Mouse (Mus musculus): ENCODE data around the gene Tbc1d9b. TPM values are rescaled to one million over a fixed set of nuclear protein-coding genes. Genes with fewer than 3 reads are reported as not detected.

Gene Tbc1d9b
- polyA plus RNA-seq, 1 experiment from 2014 or later = 47.8 TPM

GRCm38 (mm10) chr11:50201590-50201989 lies 70.4 kb downstream of the Tbc1d9b start:
- H3K4me2 ChIP-seq = no peak overlapping the region
- H3K27me3 ChIP-seq = no peaks in the 10 kb centered on the region
- no peaks in the 10 kb centered on the region for H3K4me1 ChIP-seq
- H3K9ac ChIP-seq = no peak overlapping the region
- H3K4me3 ChIP-seq = no peak overlapping the region
- H3K27ac ChIP-seq = no peak overlapping the region
- H3K9me3 ChIP-seq = no peaks in the 10 kb centered on the region
- peaks cover 92% of the 10 kb centered on the region for H3K36me3 ChIP-seq
- no peak for ATAC-seq (ENCODE audit: insufficient number of reproducible peaks, insufficient read depth, low FRiP score, low TSS enrichment, low read depth)
- 94% methylated on average over 3 of the region's 3 CpGs for WGBS

- H3K36me3 ChIP-seq = peaks cover 93% of the 10 kb centered on the region
- H3K27ac ChIP-seq = no peak overlapping the region
- no peaks in the 10 kb centered on the region for H3K9me3 ChIP-seq
- no peaks in the 10 kb centered on the region for H3K4me1 ChIP-seq
- ATAC-seq (ENCODE audit: insufficient number of reproducible peaks, insufficient read depth, low FRiP score, low TSS enrichment, low read depth) = no peak
- H3K27me3 ChIP-seq = no peaks in the 10 kb centered on the region
- 88% methylated on average over 9 of the region's 9 CpGs for WGBS
- H3K4me3 ChIP-seq = no peak overlapping the region
- no peak overlapping the region for H3K9ac ChIP-seq
- no peak overlapping the region for H3K4me2 ChIP-seq
Measured at GRCm38 (mm10) chr11:50203302-50203827, 72.2 kb downstream of the Tbc1d9b start.

- Histone ChIP-seq H3K27ac (no peak overlapping the region), H3K4me2 (no peak overlapping the region), H3K36me3 (peaks cover 78% of the 10 kb centered on the region), H3K9ac (no peak overlapping the region), H3K27me3 (no peaks in the 10 kb centered on the region), H3K4me3 (no peak overlapping the region), H3K9me3 (no peaks in the 10 kb centered on the region), H3K4me1 (peaks cover 9% of the 10 kb centered on the region)
- WGBS = 86% methylated on average over 3 of the region's 3 CpGs
- ATAC-seq (ENCODE audit: insufficient number of reproducible peaks, insufficient read depth, low FRiP score, low TSS enrichment, low read depth) = no peak
Measured at GRCm38 (mm10) chr11:50205434-50205833, 74.2 kb downstream of the Tbc1d9b start.

- no peak overlapping the region for H3K27ac ChIP-seq
- WGBS = 92% methylated on average over 2 of the region's 2 CpGs
- no peak for ATAC-seq (ENCODE audit: insufficient number of reproducible peaks, insufficient read depth, low FRiP score, low TSS enrichment, low read depth)
- H3K4me1 ChIP-seq = peaks cover 11% of the 10 kb centered on the region
- peaks cover 72% of the 10 kb centered on the region for H3K36me3 ChIP-seq
- no peak overlapping the region for H3K9ac ChIP-seq
- H3K27me3 ChIP-seq = no peaks in the 10 kb centered on the region
- no peak overlapping the region for H3K4me3 ChIP-seq
- H3K4me2 ChIP-seq = no peak overlapping the region
- no peaks in the 10 kb centered on the region for H3K9me3 ChIP-seq
Measured at GRCm38 (mm10) chr11:50206037-50206436, 74.8 kb downstream of the Tbc1d9b start.

- Histone ChIP-seq H3K4me1 (peaks cover 14% of the 10 kb centered on the region), H3K4me3 (no peak overlapping the region), H3K9me3 (no peaks in the 10 kb centered on the region), H3K9ac (no peak overlapping the region), H3K27me3 (no peaks in the 10 kb centered on the region), H3K36me3 (peaks cover 59% of the 10 kb centered on the region), H3K27ac (no peak overlapping the region), H3K4me2 (no peak overlapping the region)
- no peak for ATAC-seq (ENCODE audit: insufficient number of reproducible peaks, insufficient read depth, low FRiP score, low TSS enrichment, low read depth)
- 95% methylated on average over 14 of the region's 14 CpGs for WGBS
Measured at GRCm38 (mm10) chr11:50207344-50207743, 76.1 kb downstream of the Tbc1d9b start.

- peaks cover 52% of the 10 kb centered on the region for H3K36me3 ChIP-seq
- H3K4me2 ChIP-seq = no peak overlapping the region
Measured at GRCm38 (mm10) chr11:50208039-50208438, 76.8 kb downstream of the Tbc1d9b start.

GRCm38 (mm10) chr11:50210101-50210504 lies 78.9 kb downstream of the Tbc1d9b start:
- H3K27me3 ChIP-seq = no peaks in the 10 kb centered on the region
- peak overlapping the region; percentile 96 for H3K27ac ChIP-seq
- no peaks in the 10 kb centered on the region for H3K9me3 ChIP-seq
- H3K4me2 ChIP-seq = peak overlapping the region; percentile 70
- H3K4me3 ChIP-seq = peak overlapping the region; percentile 92
- under 1% methylated on average over 24 of the region's 24 CpGs for WGBS
- ATAC-seq (ENCODE audit: insufficient number of reproducible peaks, insufficient read depth, low FRiP score, low TSS enrichment, low read depth) = peak; percentile 84
- H3K36me3 ChIP-seq = peaks cover 33% of the 10 kb centered on the region
- peak overlapping the region; percentile 96 for H3K9ac ChIP-seq
- peaks cover 14% of the 10 kb centered on the region for H3K4me1 ChIP-seq

More at GRCm38 (mm10) chr11:50208039-50208438, 76.8 kb downstream of the Tbc1d9b start:
- no peak for ATAC-seq (ENCODE audit: insufficient number of reproducible peaks, insufficient read depth, low FRiP score, low TSS enrichment, low read depth)
- Histone ChIP-seq H3K9me3 (no peaks in the 10 kb centered on the region), H3K9ac (no peak overlapping the region), H3K27ac (no peak overlapping the region), H3K4me3 (no peak overlapping the region), H3K27me3 (no peaks in the 10 kb centered on the region), H3K4me1 (peaks cover 14% of the 10 kb centered on the region)
- 91% methylated on average over 5 of the region's 5 CpGs for WGBS

GRCm38 (mm10) chr11:50210505-50211151 lies 79.4 kb downstream of the Tbc1d9b start, which contains the start of the genes Sqstm1 and Mgat4b:
Gene Sqstm1 (minus strand): TSS chr11:50210827.
Gene Mgat4b (plus strand): TSS chr11:50210890.
- Histone ChIP-seq H3K4me1 (peaks cover 18% of the 10 kb centered on the region), H3K9me3 (no peaks in the 10 kb centered on the region), H3K27me3 (no peaks in the 10 kb centered on the region), H3K4me3 (peak within 1 kb of the TSS; percentile 92), H3K9ac (peak within 1 kb of the TSS; percentile 96), H3K36me3 (peaks cover 28% of the 10 kb centered on the region), H3K27ac (peak within 1 kb of the TSS; percentile 96), H3K4me2 (peak within 1 kb of the TSS; percentile 70)
- ATAC-seq (ENCODE audit: insufficient number of reproducible peaks, insufficient read depth, low FRiP score, low TSS enrichment, low read depth) = peak; percentile 71
- WGBS = under 1% methylated on average over 48 of the region's 48 CpGs

- 89% methylated on average over 3 of the region's 3 CpGs for WGBS
- Histone ChIP-seq H3K9ac (peak overlapping the region; percentile 96; the same call in 1 of the 2 replicates), H3K27ac (no peak overlapping the region), H3K4me1 (peaks cover 27% of the 10 kb centered on the region), H3K9me3 (no peaks in the 10 kb centered on the region), H3K4me2 (peak overlapping the region; percentile 70), H3K36me3 (peaks cover 19% of the 10 kb centered on the region), H3K4me3 (peak overlapping the region; percentile 92), H3K27me3 (no peaks in the 10 kb centered on the region)
- ATAC-seq (ENCODE audit: insufficient number of reproducible peaks, insufficient read depth, low FRiP score, low TSS enrichment, low read depth) = no peak
Measured at GRCm38 (mm10) chr11:50211322-50212059, 80.3 kb downstream of the Tbc1d9b start.

GRCm38 (mm10) chr11:50212060-50212739 lies 81.0 kb downstream of the Tbc1d9b start:
- Histone ChIP-seq H3K4me1 (peaks cover 33% of the 10 kb centered on the region), H3K27ac (no peak overlapping the region), H3K9ac (no peak overlapping the region), H3K9me3 (no peaks in the 10 kb centered on the region), H3K27me3 (no peaks in the 10 kb centered on the region), H3K4me3 (no peak overlapping the region), H3K36me3 (peaks cover 12% of the 10 kb centered on the region), H3K4me2 (no peak overlapping the region)
- no peak for ATAC-seq (ENCODE audit: insufficient number of reproducible peaks, insufficient read depth, low FRiP score, low TSS enrichment, low read depth)
- WGBS = 68% methylated on average over 3 of the region's 3 CpGs
